In genomic region chr12:56612761-56613437, GRCm38 (mm10) we compare ENCODE assay signal across 8 mouse cellular contexts. TPM values are rescaled to one million over a fixed set of nuclear protein-coding genes. Genes with fewer than 3 reads are reported as not detected.
A peak's percentile ranks its signal among the peaks of the same experiment; 100 is the strongest.
DNase-seq lines count a peak whose midpoint lies in the region; TF ChIP-seq lines count a peak whose summit lies in the region.

TSS of gene Nkx2-9 (minus strand) at chr12:56613284.

- peaks cover 73% of the 10 kb centered on the region for H3K27me3 ChIP-seq in E14TG2a.4 (ENCODE audit: insufficient read depth, low read length)
- H3K27me3 ChIP-seq in hindbrain, embryonic 10.5 days (ENCODE audit: insufficient read depth, poor library complexity, severe bottlenecking): peaks cover 99% of the 10 kb centered on the region
- peaks cover 100% of the 10 kb centered on the region for H3K27me3 ChIP-seq in midbrain, embryonic 10.5 days (ENCODE audit: low read depth, poor library complexity, severe bottlenecking)

- H3K4me1 ChIP-seq in E14TG2a.4 (replicated peaks; ENCODE audit: low read depth, low read length): peaks cover 34% of the 10 kb centered on the region
- H3K4me1 ChIP-seq in hindbrain, embryonic 10.5 days (replicated peaks): peaks cover 38% of the 10 kb centered on the region
- H3K4me1 ChIP-seq in midbrain, embryonic 10.5 days: peaks cover 70% of the 10 kb centered on the region

- peak within 1 kb of the TSS; percentile 67; the same call in 1 of the 2 replicates for H3K27ac ChIP-seq in hindbrain, embryonic 10.5 days
- H3K27ac ChIP-seq in midbrain, embryonic 10.5 days (replicated peaks): peak within 1 kb of the TSS; percentile 76

- DNase-seq in embryo, embryonic 10.5 days (ENCODE audit: low spot score): peak; percentile 33
- DNase-seq in embryo, embryonic 11 days: no peak
- DNase-seq in hindbrain, embryonic 10.5 days (ENCODE audit: low spot score): peak; percentile 44
- DNase-seq in midbrain, embryonic 10.5 days (ENCODE audit: low spot score): peak; percentile 54
- DNase-seq in adrenal gland, postnatal 10 days: no peak
- DNase-seq in layer of hippocampus, adult 18-20 months (ENCODE audit: low spot score in 2 of 2): no peak
- no peak for DNase-seq in spleen, postnatal 10 days (ENCODE audit: low spot score in 2 of 2)

- no peaks in the 10 kb centered on the region for H3K9me3 ChIP-seq in E14TG2a.4 (ENCODE audit: low read length)
- no peaks in the 10 kb centered on the region for H3K9me3 ChIP-seq in hindbrain, embryonic 10.5 days
- no peaks in the 10 kb centered on the region for H3K9me3 ChIP-seq in midbrain, embryonic 10.5 days (replicated peaks)

- peak within 1 kb of the TSS; percentile 75 for H3K4me3 ChIP-seq in E14TG2a.4 (replicated peaks; ENCODE audit: low read length)
- peak within 1 kb of the TSS; percentile 48 for H3K4me3 ChIP-seq in hindbrain, embryonic 10.5 days
- peak within 1 kb of the TSS; percentile 52 for H3K4me3 ChIP-seq in midbrain, embryonic 10.5 days

- WGBS in hindbrain, embryonic 10.5 days: under 1% methylated on average over 40 of the region's 40 CpGs
- WGBS in midbrain, embryonic 10.5 days: under 1% methylated on average over 40 of the region's 40 CpGs

- no peaks in the 10 kb centered on the region for H3K36me3 ChIP-seq in E14TG2a.4 (ENCODE audit: insufficient read depth, low read length)
- no peaks in the 10 kb centered on the region for H3K36me3 ChIP-seq in hindbrain, embryonic 10.5 days
- no peaks in the 10 kb centered on the region for H3K36me3 ChIP-seq in midbrain, embryonic 10.5 days

- no peak for TF ChIP-seq CTCF in E14TG2a.4 (conservative IDR thresholded peaks at IDR 0.05; ENCODE audit: low read length)

RNA-seq across cellular contexts. Expression of gene Nkx2-9, which starts in this region (rescaled TPM):
- 1.8 and 7.1 TPM in 2 replicates for polyA plus RNA-seq in hindbrain, embryonic 10.5 days (2016; fragmentation: Nextera tagmentation; extraction: Ambion mirVana)
- 24.8 and 28.3 TPM in 2 replicates for polyA plus RNA-seq in midbrain, embryonic 10.5 days (2016; fragmentation: Nextera tagmentation; extraction: Ambion mirVana)
- total RNA-seq in adrenal gland, postnatal 10 days (2021): not detected
- total RNA-seq in layer of hippocampus, adult 18-20 months (2021): under 1 TPM; 0.25 to 0.42 TPM

Comparison
In these comparisons a context has a peak if more than half of its experiments do, and no peak if none do; other contexts are left out.
1. DNase-seq: peak in embryo, embryonic 10.5 days (single experiment), hindbrain, embryonic 10.5 days (single experiment) and midbrain, embryonic 10.5 days (single experiment); none in embryo, embryonic 11 days (single experiment), adrenal gland, postnatal 10 days (single experiment), layer of hippocampus, adult 18-20 months (0 of 2) and spleen, postnatal 10 days (0 of 2).
2. Peak in every context shown above with its lines, with median percentiles within 50 percentile points of each other: H3K4me3 ChIP-seq.